Mouse (Mus musculus) hindbrain, embryonic 14.5 days (tissue): ENCODE measurements at regions not wholly inside any gene's neighbourhood (a gene's known extent, or its start where the extent isn't known, plus 50 kb on each side); places are given as distances from the start of the nearest gene placed in this dataset.

Experiments
- ATAC-seq: fragments of 200-750 bp; cut with Nextera tagmentation; 2 replicates; pipeline ENCODE4 v1.8.0; 2017; ENCODE audit warnings: moderate number of reproducible peaks, mild to moderate bottlenecking, moderate TSS enrichment, moderate library complexity; ENCODE audit not compliant: low FRiP score
- DNase-seq: peaks from one replicate; pipeline ENCODE4 v3.0.0-alpha.2; 2015; ENCODE audit warnings: low spot score
- H3K27ac ChIP-seq: fragments of 300-500 bp; sonication (generic); 2 replicates; pipeline ENCODE4 v1.5.1; 2014; ENCODE audit warnings: mild to moderate bottlenecking, moderate library complexity
- H3K27me3 ChIP-seq: fragments of 300-500 bp; sonication (generic); 2 replicates; pipeline ENCODE4 v1.6.1; 2014; ENCODE audit warnings: mild to moderate bottlenecking, low read length, mixed read lengths; ENCODE audit not compliant: control insufficient read depth, insufficient read depth
- H3K36me3 ChIP-seq: fragments of 300-500 bp; sonication (generic); replicated peaks from 2 replicates; pipeline ENCODE4 v1.6.1; 2014; ENCODE audit not compliant: control insufficient read depth, insufficient read depth
- H3K4me1 ChIP-seq: fragments of 300-500 bp; sonication (generic); replicated peaks from 2 replicates; pipeline ENCODE4 v1.6.1; 2014; ENCODE audit warnings: antibody characterized with exemption, low read length, mixed read lengths; ENCODE audit not compliant: control insufficient read depth, insufficient read depth
- H3K4me2 ChIP-seq: fragments of 300-500 bp; sonication (generic); replicated peaks from 2 replicates; pipeline ENCODE4 v1.6.1; 2014; ENCODE audit warnings: mild to moderate bottlenecking, moderate library complexity
- H3K4me3 ChIP-seq: fragments of 300-500 bp; sonication (generic); replicated peaks from 2 replicates; pipeline ENCODE4 v1.5.1; 2014; ENCODE audit warnings: mild to moderate bottlenecking, low read length
- H3K9ac ChIP-seq: fragments of 300-500 bp; sonication (generic); 2 replicates; pipeline ENCODE4 v1.6.1; 2014
- H3K9me3 ChIP-seq: fragments of 300-500 bp; sonication (generic); 2 replicates; pipeline ENCODE4 v1.6.1; 2016; ENCODE audit warnings: low read length; ENCODE audit not compliant: control insufficient read depth
- WGBS: fragments of 180-500 bp; shearing (Covaris S2); extraction: QIAGEN DNeasy Blood & Tissue Kit; methylation state at CpG from one replicate; pipeline ENCODE4 v1.1.7; 2014; 5-methylcytosine and 5-hydroxymethylcytosine counted together

DNA sequence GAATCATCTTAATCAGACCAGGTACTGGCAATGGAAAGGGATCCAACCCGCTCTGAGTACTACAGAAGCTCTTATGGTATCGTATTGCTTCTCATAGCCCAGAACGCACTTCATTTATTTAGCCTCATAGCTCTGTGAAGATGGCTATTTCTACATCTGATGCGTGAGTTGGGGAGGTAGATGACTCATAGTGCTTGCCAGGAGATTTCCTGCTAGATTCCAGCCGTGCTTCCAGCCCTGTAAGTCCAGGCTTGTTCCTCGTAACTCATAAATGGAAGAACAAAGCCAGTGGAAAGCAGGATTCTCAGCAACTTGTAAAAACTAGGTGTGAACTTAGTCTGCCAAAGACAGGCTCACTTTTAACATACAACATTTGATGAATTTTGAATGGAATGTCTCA, 86.0 kb upstream of the Cnr1 start:
- Histone ChIP-seq H3K4me2 (no peak overlapping the region), H3K4me1 (peaks cover 6% of the 10 kb centered on the region), H3K9me3 (no peaks in the 10 kb centered on the region), H3K27ac (no peak overlapping the region), H3K4me3 (no peak overlapping the region), H3K36me3 (no peaks in the 10 kb centered on the region), H3K9ac (no peak overlapping the region), H3K27me3 (no peaks in the 10 kb centered on the region)
- WGBS, result 91% methylated on average over 6 of the region's 6 CpGs
- ATAC-seq (no peak), DNase-seq (no peak)

DNA sequence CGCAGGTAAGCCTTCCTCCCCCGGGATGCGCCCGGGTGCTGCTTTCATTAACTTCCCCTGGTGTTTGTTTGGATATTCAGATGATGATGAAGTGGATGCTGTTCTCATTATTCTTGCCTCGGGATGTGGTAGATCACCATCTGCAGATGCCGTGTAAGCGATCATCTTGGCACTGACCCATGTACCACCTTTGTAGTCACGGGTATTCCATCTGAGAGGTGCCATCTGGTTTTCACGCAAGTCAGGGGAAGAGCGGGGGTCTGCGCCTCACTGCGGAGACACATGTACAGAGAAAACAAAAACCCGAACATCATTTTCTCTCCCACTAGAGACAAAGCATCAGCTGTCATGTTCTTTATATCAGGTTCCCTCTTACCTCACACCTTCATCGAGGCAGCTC, 84.3 kb upstream of the Cnr1 start:
- no peaks in the 10 kb centered on the region for H3K36me3 ChIP-seq
- H3K27ac ChIP-seq, result no peak overlapping the region
- no peak overlapping the region for H3K4me3 ChIP-seq
- no peak for DNase-seq
- H3K4me2 ChIP-seq, result peak overlapping the region; percentile 40
- H3K9me3 ChIP-seq, result no peaks in the 10 kb centered on the region
- ATAC-seq, result peak; percentile 72; the same call in 1 of the 2 replicates
- WGBS, result 48% methylated on average over 14 of the region's 14 CpGs
- H3K9ac ChIP-seq, result no peak overlapping the region
- no peaks in the 10 kb centered on the region for H3K27me3 ChIP-seq
- peaks cover 8% of the 10 kb centered on the region for H3K4me1 ChIP-seq

DNA sequence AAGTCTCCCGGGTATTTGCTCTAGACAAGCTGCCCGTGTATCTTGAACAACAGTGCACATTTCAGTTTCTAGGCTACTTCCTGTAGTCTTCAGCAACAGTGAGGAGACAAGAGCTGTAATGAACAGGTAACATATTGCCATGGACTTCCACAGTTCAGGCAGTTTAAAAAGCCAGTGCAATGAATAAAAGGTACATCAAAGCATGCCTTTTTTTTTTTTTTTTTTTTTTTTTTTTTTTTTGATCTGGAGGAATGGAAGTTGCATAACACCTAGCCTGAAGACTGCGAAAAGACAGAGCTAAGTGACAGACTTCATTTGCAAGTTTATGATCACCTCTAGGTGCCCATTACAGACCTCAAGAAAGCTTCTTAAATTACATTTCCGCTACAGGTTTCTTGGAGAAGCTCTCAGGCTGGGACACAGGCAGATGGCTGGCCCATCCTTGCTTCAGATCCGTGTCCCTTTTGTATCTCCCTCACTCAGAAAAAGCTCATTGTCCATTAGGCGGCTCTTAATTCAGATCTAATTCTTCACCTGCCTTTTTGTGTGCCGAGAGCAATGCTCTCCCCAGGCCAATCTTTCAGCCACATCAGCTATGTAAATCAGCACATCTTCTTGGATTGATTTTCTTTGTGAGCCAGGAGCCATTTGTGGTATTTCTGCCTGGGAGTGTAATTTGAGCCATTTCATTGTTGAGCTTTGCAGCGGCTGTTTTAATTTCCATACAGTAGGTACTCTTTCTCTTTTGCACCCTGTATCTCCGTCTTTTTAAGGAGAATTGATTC, 78.6 kb upstream of the Cnr1 start:
- no peak overlapping the region for H3K4me3 ChIP-seq
- no peaks in the 10 kb centered on the region for H3K36me3 ChIP-seq
- whole genome bisulfite sequencing, result 24% methylated on average over 9 of the region's 9 CpGs
- H3K9ac ChIP-seq, result no peak overlapping the region
- H3K4me2 ChIP-seq, result peak overlapping the region; percentile 13
- no peaks in the 10 kb centered on the region for H3K27me3 ChIP-seq
- ATAC-seq, result no peak
- H3K27ac ChIP-seq, result peak overlapping the region; percentile 59
- no peaks in the 10 kb centered on the region for H3K9me3 ChIP-seq
- peaks cover 21% of the 10 kb centered on the region for H3K4me1 ChIP-seq
- no peak for DNase-seq

DNA sequence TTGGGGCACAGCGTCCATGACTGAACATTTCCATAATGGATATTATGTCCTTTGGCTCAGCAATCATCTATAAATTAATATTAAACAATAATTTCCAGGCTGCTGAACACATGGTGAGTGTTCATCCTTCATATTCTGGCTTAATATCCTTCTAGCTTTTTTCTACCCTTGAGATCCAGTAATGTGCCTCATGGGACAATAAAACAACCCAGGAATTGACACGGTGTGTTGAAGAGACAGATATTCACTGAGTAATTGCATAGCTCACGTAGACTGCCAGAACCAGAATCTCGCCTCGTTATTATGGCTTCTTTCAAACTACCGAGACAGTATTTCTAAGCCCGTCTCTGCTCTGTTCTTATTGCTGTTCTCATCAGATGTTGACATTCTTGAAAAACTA, 74.1 kb upstream of the Cnr1 start:
- Histone ChIP-seq H3K4me2 (no peak overlapping the region), H3K36me3 (no peaks in the 10 kb centered on the region), H3K9ac (no peak overlapping the region), H3K27ac (no peak overlapping the region), H3K4me3 (no peak overlapping the region), H3K9me3 (no peaks in the 10 kb centered on the region), H3K4me1 (peaks cover 14% of the 10 kb centered on the region; the same call in 1 of the 2 replicates), H3K27me3 (no peaks in the 10 kb centered on the region)
- DNase-seq (no peak), ATAC-seq (no peak)
- WGBS, result 46% methylated on average over 7 of the region's 7 CpGs

DNA sequence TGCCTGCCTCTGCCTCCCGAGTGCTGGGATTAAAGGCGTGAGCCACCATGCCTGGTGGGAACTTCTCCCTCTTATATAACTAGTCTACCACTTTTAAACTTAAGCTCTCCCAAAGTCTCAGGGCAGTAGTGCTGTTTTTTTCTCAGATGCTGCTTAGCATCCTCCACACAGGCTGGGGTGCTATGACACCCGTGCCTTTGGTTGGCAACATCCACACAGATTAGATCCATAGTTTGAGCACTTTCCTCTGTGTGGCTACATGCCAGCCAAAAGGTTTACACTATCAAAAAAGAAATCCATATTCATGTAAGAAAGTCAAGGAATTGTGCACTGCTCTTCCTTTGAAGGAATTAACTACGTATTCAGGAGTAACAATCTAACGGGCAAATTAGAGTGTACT, 72.1 kb upstream of the Cnr1 start:
- 94% methylated on average over 5 of the region's 5 CpGs for WGBS
- DNase-seq (no peak), ATAC-seq (no peak)
- H3K9ac ChIP-seq, result no peak overlapping the region
- no peaks in the 10 kb centered on the region for H3K27me3 ChIP-seq
- no peak overlapping the region for H3K4me3 ChIP-seq
- no peak overlapping the region for H3K27ac ChIP-seq
- H3K9me3 ChIP-seq, result no peaks in the 10 kb centered on the region
- H3K4me2 ChIP-seq, result no peak overlapping the region
- H3K4me1 ChIP-seq, result peaks cover 3% of the 10 kb centered on the region; the same call in 1 of the 2 replicates
- no peaks in the 10 kb centered on the region for H3K36me3 ChIP-seq

DNA sequence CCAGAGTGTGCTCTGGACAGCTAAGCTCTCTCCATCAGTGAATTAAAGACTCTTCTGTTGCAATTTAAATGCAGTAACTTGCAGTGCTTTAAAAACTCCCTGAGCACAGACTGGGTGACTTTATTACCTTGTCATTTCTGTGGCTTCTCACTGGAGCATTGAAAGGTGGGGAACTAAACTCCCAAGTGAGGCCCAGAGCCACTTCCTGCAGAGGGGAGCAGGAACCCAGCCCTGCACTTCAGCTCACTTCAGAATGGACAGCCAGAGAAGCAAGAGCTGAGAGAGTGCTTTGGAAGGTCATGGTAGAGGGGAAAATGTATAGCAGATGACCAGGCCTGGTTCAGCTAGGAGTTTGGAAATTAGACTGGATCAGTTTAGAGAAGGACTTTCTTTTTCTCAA, 69.3 kb upstream of the Cnr1 start:
- 0 out of 2 replicates have a peak, but pooled peaks cover 3% of the 10 kb centered on the region for H3K4me1 ChIP-seq
- no peaks in the 10 kb centered on the region for H3K36me3 ChIP-seq
- no peak overlapping the region for H3K9ac ChIP-seq
- no peak for DNase-seq
- no peak for ATAC-seq
- H3K27ac ChIP-seq, result no peak overlapping the region
- H3K27me3 ChIP-seq, result no peaks in the 10 kb centered on the region
- no peak overlapping the region for H3K4me2 ChIP-seq
- H3K4me3 ChIP-seq, result no peak overlapping the region
- no peaks in the 10 kb centered on the region for H3K9me3 ChIP-seq

DNA sequence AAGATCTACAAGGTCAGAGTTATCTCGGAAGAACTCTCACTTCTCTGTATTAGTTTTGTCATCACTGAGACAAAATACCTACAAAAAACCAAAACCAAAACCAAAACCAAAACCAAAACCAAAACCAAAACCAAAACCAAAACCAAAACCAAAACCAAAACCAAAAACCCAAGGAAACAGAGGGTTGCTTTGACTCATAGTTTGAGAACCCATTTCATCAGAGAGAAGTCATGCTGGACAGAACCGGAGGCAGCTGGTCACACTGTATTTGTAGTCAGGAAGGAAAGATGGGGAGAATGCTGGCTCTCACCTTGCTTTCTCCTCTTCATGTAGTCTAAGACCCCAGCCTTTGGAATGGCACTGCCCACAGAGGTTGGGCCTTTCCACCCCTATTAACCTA, 57.3 kb upstream of the Cnr1 start:
- DNase-seq (no peak), ATAC-seq (no peak)
- Histone ChIP-seq H3K4me3 (no peak overlapping the region), H3K9ac (no peak overlapping the region), H3K4me2 (no peak overlapping the region), H3K27ac (no peak overlapping the region), H3K27me3 (no peaks in the 10 kb centered on the region), H3K36me3 (no peaks in the 10 kb centered on the region), H3K4me1 (no peaks in the 10 kb centered on the region), H3K9me3 (no peaks in the 10 kb centered on the region)
- 93% methylated on average over 2 of the region's 2 CpGs for WGBS

DNA sequence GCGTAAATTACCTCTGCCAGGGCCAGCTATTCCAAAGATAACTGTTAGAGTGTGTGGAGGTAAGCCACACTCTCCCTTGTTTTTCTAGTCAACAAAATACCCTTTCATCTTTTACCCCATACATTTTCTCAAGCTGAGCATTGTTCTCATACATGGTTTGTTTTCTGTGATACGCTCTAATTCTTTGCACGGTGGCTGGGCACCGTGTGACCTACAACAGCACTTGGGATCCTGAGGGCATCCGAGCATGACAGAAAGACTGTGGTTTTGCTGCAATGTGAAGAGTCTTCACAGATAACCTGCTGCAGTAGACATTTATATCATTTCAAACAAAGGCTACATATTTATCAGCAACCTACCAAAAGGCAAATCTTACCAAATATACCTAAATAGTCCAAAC, 55.1 kb upstream of the Cnr1 start:
- no peak for ATAC-seq
- H3K9ac ChIP-seq, result no peak overlapping the region
- no peaks in the 10 kb centered on the region for H3K4me1 ChIP-seq
- H3K27ac ChIP-seq, result no peak overlapping the region
- no peaks in the 10 kb centered on the region for H3K36me3 ChIP-seq
- no peaks in the 10 kb centered on the region for H3K9me3 ChIP-seq
- no peaks in the 10 kb centered on the region for H3K27me3 ChIP-seq
- no peak for DNase-seq
- 31% methylated on average over 5 of the region's 5 CpGs for WGBS
- no peak overlapping the region for H3K4me3 ChIP-seq
- no peak overlapping the region for H3K4me2 ChIP-seq
